Mouse (Mus musculus): ENCODE measurements around the gene Angel1. TPM values are rescaled to one million over a fixed set of nuclear protein-coding genes. Genes with fewer than 3 reads are reported as not detected.

Gene Angel1
- 0.62 and 0.64 TPM in 2 replicates for polyA plus RNA-seq (2012; rRNA removed)

GRCm38 (mm10) chr12:86726120-86726640 is at the start of gene Angel1:
Angel1 (minus strand) TSS chr12:86726460.

GRCm38 (mm10) chr12:86734319-86734810 is 8.1 kb upstream of the Angel1 start, which contains the start of gene Lrrc74a:
Lrrc74a (plus strand) TSS chr12:86734369.

GRCm38 (mm10) chr12:86678591-86679545 is 47.4 kb downstream of the Angel1 start, which contains the start of gene Vash1:
Vash1 (plus strand) TSS chr12:86678700.

Other genes with a start within 250 kb of the Angel1 start
- gene Vash1, start 47.8 kb downstream of the Angel1 start, polyA plus RNA-seq (2012; rRNA removed), result 0.63 and 0.69 TPM in 2 replicates
- not detected in 2 replicates for gene Lrrc74a, start 7.9 kb upstream of the Angel1 start, polyA plus RNA-seq (2012; rRNA removed)
- 1.3 and 1.4 TPM in 2 replicates for gene Irf2bpl, start 158.3 kb upstream of the Angel1 start, polyA plus RNA-seq (2012; rRNA removed)
- 7.2 and 9.4 TPM in 2 replicates for gene Cipc, start 220.6 kb upstream of the Angel1 start, polyA plus RNA-seq (2012; rRNA removed)